Mouse (Mus musculus) myocyte (in vitro differentiated cells): ENCODE results near the gene Abcc6. TPM values are rescaled to one million over a fixed set of nuclear protein-coding genes. Genes with fewer than 3 reads are reported as not detected.

ENCODE experiments used
- H3K27me3 ChIP-seq: one replicate; pipeline ENCODE4 v1.6.1; 2011; ENCODE audit not compliant: control insufficient read depth, insufficient read depth, insufficient read length
- H3K36me3 ChIP-seq: one replicate; pipeline ENCODE4 v1.6.1; 2011; ENCODE audit not compliant: control insufficient read depth, insufficient read depth
- H3K4me2 ChIP-seq: one replicate; pipeline ENCODE4 v1.6.1; 2011; ENCODE audit warnings: low read depth, control low read depth
- H3K4me3 ChIP-seq: one replicate; pipeline ENCODE4 v1.5.1; 2011; ENCODE audit warnings: mild to moderate bottlenecking, control low read depth, moderate library complexity
- H3K79me2 ChIP-seq: one replicate; pipeline ENCODE4 v1.6.1; 2011; ENCODE audit not compliant: control insufficient read depth, insufficient read depth
- H3ac ChIP-seq: one replicate; pipeline ENCODE4 v1.6.1; 2011; ENCODE audit not compliant: control insufficient read depth, insufficient read length
- CEBPB ChIP-seq: IDR thresholded peaks from 2 replicates; pipeline ENCODE4 v1.6.1; 2011; ENCODE audit warnings: mild to moderate bottlenecking, moderate library complexity; ENCODE audit not compliant: poor library complexity, insufficient read depth, severe bottlenecking
- E2F4 ChIP-seq: IDR thresholded peaks from one replicate; pipeline ENCODE4 v1.6.1; 2011; ENCODE audit warnings: mild to moderate bottlenecking, control low read depth, moderate library complexity; ENCODE audit not compliant: insufficient read depth
- MAX ChIP-seq: IDR thresholded peaks from one replicate; pipeline ENCODE4 v1.6.1; 2011; ENCODE audit warnings: low read depth, mild to moderate bottlenecking, control low read depth
- MYOD1 ChIP-seq, 3 experiments: IDR thresholded peaks; one replicate each; pipeline ENCODE4 v1.6.1; 2011; ENCODE audit warnings: control low read depth in 2 of 3, low read depth in 2 of 3, mild to moderate bottlenecking in 2 of 3, moderate library complexity in 1 of 3; ENCODE audit not compliant: insufficient read length in 2 of 3, control insufficient read depth in 1 of 3
- MYOG ChIP-seq, 3 experiments: IDR thresholded peaks; one replicate each; pipeline ENCODE4 v1.6.1; 2011; ENCODE audit warnings: control low read depth in 2 of 3, low read depth in 2 of 3, mild to moderate bottlenecking in 2 of 3; ENCODE audit not compliant: insufficient read length in 2 of 3, control insufficient read depth in 1 of 3, insufficient read depth in 1 of 3
- POLR2A ChIP-seq: IDR thresholded peaks from one replicate; pipeline ENCODE4 v1.6.1; 2011; ENCODE audit warnings: low read depth, mild to moderate bottlenecking, control low read depth, moderate library complexity; ENCODE audit not compliant: insufficient read length
- POLR2AphosphoS2 ChIP-seq: IDR thresholded peaks from one replicate; pipeline ENCODE4 v1.6.1; 2011; ENCODE audit warnings: low read depth, control low read depth; ENCODE audit not compliant: insufficient read length
- REST ChIP-seq: IDR thresholded peaks from one replicate; pipeline ENCODE4 v1.6.1; 2011; ENCODE audit warnings: mild to moderate bottlenecking, control low read depth, moderate library complexity; ENCODE audit not compliant: insufficient read depth, insufficient read length
- SRF ChIP-seq: IDR thresholded peaks from one replicate; pipeline ENCODE4 v1.6.1; 2011; ENCODE audit warnings: low read depth; ENCODE audit not compliant: control insufficient read depth, insufficient read length
- TCF12 ChIP-seq: IDR thresholded peaks from one replicate; pipeline ENCODE4 v1.6.1; 2011; ENCODE audit warnings: mild to moderate bottlenecking, control low read depth; ENCODE audit not compliant: poor library complexity, insufficient read depth, severe bottlenecking
- TCF3 ChIP-seq: IDR thresholded peaks from one replicate; pipeline ENCODE4 v1.6.1; 2011; ENCODE audit warnings: low read depth, control low read depth; ENCODE audit not compliant: insufficient read length
- USF1 ChIP-seq: IDR thresholded peaks from one replicate; pipeline ENCODE4 v1.6.1; 2011; ENCODE audit warnings: low read depth, mild to moderate bottlenecking, control low read depth, moderate library complexity
- polyA plus RNA-seq: library from polyadenylated mRNA; unstranded; fragments of >200 nt; fragmentation: generic; extraction: Trizol; gene quantifications from one replicate; pipeline ENCODE4 v1.2.1, GENCODE M21; 2012; ENCODE audit warnings: missing spikeins

Abcc6 gene
- polyA plus RNA-seq, 1 experiment: not detected

GRCm38 (mm10) chr7:46019594-46019993, 10.5 kb downstream of the Abcc6 start:
- Histone ChIP-seq H3K36me3 (no peaks in the 10 kb centered on the region), H3K27me3 (no peaks in the 10 kb centered on the region), H3K4me3 (no peak overlapping the region), H3K79me2 (no peaks in the 10 kb centered on the region), H3ac (no peak overlapping the region), H3K4me2 (no peak overlapping the region)
- no peak for TF ChIP-seq MYOG (IDR thresholded peaks at IDR 0.05; ENCODE audit: control insufficient read depth in 1 of 3, insufficient read depth in 1 of 3, insufficient read length in 2 of 3, low read depth in 2 of 3)
- no peak for TF ChIP-seq POLR2AphosphoS2
- no peak for TF ChIP-seq MYOD1 (IDR thresholded peaks at IDR 0.05; ENCODE audit: control insufficient read depth in 1 of 3, insufficient read length in 2 of 3, low read depth in 2 of 3)
- TF ChIP-seq TCF12: no peak
- no peak for TF ChIP-seq POLR2A
- TF ChIP-seq MAX: no peak
- TF ChIP-seq SRF: no peak

DNA sequence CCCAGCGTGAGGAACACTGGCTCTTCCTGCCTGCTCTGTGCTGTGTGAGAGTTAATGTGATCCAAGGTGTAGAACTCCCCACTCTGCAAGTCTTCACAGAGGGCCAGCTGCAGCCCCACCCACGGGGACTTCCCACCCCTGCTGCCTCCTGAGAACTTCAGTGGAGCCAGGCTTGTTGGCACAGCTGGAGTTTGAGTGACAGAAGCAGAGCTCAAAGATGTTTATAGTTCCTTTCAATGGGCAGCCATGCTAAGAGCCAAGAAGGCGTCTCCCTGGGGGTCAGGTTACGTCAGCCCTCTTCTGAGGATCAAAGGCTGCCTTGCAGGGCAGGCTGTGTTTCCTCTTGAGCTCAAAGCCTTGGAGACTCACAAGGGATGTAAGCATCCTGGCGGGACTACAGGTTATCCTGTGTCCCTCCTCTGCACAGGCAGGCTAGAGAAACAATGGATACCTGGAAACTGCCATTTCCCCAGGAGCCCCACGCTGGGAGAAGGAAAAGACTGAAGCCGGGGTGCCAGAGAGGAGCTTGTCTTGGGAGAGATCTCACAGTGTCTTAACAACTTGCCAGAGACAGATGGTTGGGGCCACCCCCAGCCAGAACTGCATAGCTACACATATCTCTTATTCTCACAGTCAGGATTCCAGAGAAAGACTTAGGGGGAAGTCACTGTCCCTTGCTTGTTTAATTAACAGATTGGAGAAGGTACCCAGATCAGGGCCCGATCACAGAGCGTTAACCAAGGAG, 16.7 kb downstream of the Abcc6 start:
- H3K4me3 ChIP-seq: no peak overlapping the region
- TF ChIP-seq MAX (no peak), E2F4 (no peak), MYOD1 (IDR thresholded peaks at IDR 0.05; ENCODE audit: control insufficient read depth in 1 of 3, insufficient read length in 2 of 3, low read depth in 2 of 3) (peak in 2 of 3 experiments; percentile 46 to 54)
- H3K36me3 ChIP-seq: no peaks in the 10 kb centered on the region
- no peak overlapping the region for H3ac ChIP-seq
- no peaks in the 10 kb centered on the region for H3K79me2 ChIP-seq
- H3K27me3 ChIP-seq: no peaks in the 10 kb centered on the region
- H3K4me2 ChIP-seq: peak overlapping the region; percentile 55

- Histone ChIP-seq H3K4me2 (peak overlapping the region; percentile 55), H3K27me3 (no peaks in the 10 kb centered on the region), H3K79me2 (no peaks in the 10 kb centered on the region), H3ac (no peak overlapping the region), H3K36me3 (no peaks in the 10 kb centered on the region), H3K4me3 (no peak overlapping the region)
- no peak for TF ChIP-seq CEBPB
- TF ChIP-seq MYOG (IDR thresholded peaks at IDR 0.05; ENCODE audit: control insufficient read depth in 1 of 3, insufficient read depth in 1 of 3, insufficient read length in 2 of 3, low read depth in 2 of 3): no peak
- TF ChIP-seq TCF3: no peak
- no peak for TF ChIP-seq MYOD1 (IDR thresholded peaks at IDR 0.05; ENCODE audit: control insufficient read depth in 1 of 3, insufficient read length in 2 of 3, low read depth in 2 of 3)
- no peak for TF ChIP-seq USF1
- TF ChIP-seq POLR2A: no peak
- TF ChIP-seq POLR2AphosphoS2: no peak
- TF ChIP-seq SRF: no peak
- no peak for TF ChIP-seq MAX
- no peak for TF ChIP-seq TCF12
- no peak for TF ChIP-seq E2F4
- TF ChIP-seq REST: no peak
Observed at GRCm38 (mm10) chr7:46012121-46012520, 18.0 kb downstream of the Abcc6 start.

- no peak overlapping the region for H3ac ChIP-seq
- no peaks in the 10 kb centered on the region for H3K27me3 ChIP-seq
- no peaks in the 10 kb centered on the region for H3K79me2 ChIP-seq
- H3K36me3 ChIP-seq: no peaks in the 10 kb centered on the region
- no peak for TF ChIP-seq SRF
- no peak for TF ChIP-seq MYOG (IDR thresholded peaks at IDR 0.05; ENCODE audit: control insufficient read depth in 1 of 3, insufficient read depth in 1 of 3, insufficient read length in 2 of 3, low read depth in 2 of 3)
- no peak for TF ChIP-seq E2F4
- no peak for TF ChIP-seq REST
- H3K4me2 ChIP-seq: peak overlapping the region; percentile 38
- H3K4me3 ChIP-seq: no peak overlapping the region
Observed at GRCm38 (mm10) chr7:46009578-46009977, 20.5 kb downstream of the Abcc6 start.

- no peaks in the 10 kb centered on the region for H3K79me2 ChIP-seq
- no peak for TF ChIP-seq MYOG (IDR thresholded peaks at IDR 0.05; ENCODE audit: control insufficient read depth in 1 of 3, insufficient read depth in 1 of 3, insufficient read length in 2 of 3, low read depth in 2 of 3)
- TF ChIP-seq E2F4: no peak
- no peak for TF ChIP-seq MYOD1 (IDR thresholded peaks at IDR 0.05; ENCODE audit: control insufficient read depth in 1 of 3, insufficient read length in 2 of 3, low read depth in 2 of 3)
- no peak for TF ChIP-seq USF1
- no peak for TF ChIP-seq POLR2A
- no peak for TF ChIP-seq TCF12
- no peak for TF ChIP-seq SRF
- no peak for TF ChIP-seq TCF3
- no peak for TF ChIP-seq MAX
- TF ChIP-seq CEBPB: no peak
- no peak for TF ChIP-seq POLR2AphosphoS2
- TF ChIP-seq REST: no peak
- no peak overlapping the region for H3K4me2 ChIP-seq
- H3K36me3 ChIP-seq: no peaks in the 10 kb centered on the region
- no peaks in the 10 kb centered on the region for H3K27me3 ChIP-seq
- H3K4me3 ChIP-seq: no peak overlapping the region
- no peak overlapping the region for H3ac ChIP-seq
Observed at GRCm38 (mm10) chr7:46002748-46003147, 27.4 kb downstream of the Abcc6 start.
